Mouse (Mus musculus) kidney, postnatal 36 days (tissue): ENCODE measurements around the gene Tbcd.

Experiments used
- DNase-seq, 2 experiments: peaks; one replicate each; pipeline ENCODE4 v3.0.0; 2021 to 2022; ENCODE audit warnings: mixed read lengths in 2 of 2

The Tbcd gene

DNA sequence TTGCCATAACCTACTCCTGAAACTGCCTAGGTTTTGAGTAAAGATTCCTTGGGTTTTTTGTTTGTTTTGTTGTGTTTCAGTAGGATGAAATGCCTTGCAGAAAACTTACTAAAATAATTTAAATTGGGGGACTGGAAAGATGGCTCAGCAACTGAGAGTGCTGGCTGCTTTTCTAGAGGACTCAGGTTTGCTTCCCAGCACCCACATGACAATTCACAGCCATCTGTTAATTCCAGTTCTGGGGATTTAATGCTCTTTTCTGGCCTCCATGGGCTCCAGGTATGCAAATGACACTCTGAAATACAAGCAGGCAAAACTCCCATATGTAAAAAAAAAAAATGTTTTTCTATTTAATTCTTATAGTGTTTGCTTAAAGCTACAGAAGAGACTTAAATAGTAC, 130.1 kb downstream of the Tbcd start:
- DNase-seq: no peak

DNA sequence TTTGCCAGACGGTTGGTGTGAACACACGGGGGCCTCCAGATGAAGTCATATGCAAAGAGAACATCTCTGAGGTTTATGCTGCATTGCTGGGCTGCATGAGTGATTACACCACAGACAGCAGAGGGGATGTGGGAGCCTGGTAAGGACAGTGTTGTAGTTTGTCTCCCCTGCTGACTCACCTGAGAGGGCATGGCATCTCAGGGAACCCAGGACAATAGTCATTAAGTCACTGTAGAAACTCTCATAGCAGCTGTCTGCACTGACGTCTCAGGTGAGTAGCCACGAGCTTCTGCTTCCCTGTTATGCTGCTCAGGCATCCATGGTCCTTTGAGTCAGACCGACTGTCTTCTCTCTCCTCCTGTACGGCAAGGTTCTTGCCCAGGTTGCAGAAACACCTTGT, 145.5 kb downstream of the Tbcd start:
- no peak for DNase-seq

DNA sequence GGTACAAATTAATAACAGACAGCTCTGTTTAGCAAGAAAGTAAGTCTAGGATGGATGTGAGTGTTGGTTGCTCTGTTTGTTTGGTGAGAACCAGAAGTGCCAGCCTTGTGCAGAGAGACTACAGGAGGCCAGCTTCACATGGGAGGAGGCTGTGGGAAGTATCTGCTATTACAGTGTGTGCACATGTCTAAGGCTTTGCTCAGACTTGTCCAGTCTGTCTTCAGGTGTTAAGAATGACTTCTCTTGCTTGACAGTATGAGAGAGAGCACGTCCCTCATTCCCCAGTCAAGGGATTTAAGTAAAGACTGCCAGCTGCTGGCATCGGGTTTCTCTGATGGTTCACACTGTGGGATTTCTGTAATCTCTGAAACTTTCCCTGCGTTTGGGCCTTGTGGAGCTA, 149.7 kb downstream of the Tbcd start:
- DNase-seq: no peak

DNA sequence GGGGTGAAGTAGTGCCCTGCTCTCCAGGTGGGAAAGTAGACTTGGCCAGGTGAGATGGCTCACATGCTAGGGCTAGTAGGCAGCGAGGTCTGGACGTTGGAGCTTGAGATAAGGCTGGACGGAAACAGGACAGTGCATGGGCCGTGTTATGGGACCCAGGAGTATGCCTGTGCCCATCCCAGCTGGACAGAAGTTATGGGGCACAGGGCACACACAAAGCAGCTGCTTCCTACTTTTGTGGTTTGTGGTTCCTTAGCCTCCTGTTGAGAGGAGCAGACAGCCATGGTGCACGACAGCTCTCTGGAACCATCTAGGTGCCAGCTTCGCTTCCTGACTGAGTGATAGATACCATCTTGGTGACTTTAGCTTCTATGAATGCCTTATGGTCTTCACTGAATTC, 153.9 kb downstream of the Tbcd start:
- DNase-seq: no peak

DNA sequence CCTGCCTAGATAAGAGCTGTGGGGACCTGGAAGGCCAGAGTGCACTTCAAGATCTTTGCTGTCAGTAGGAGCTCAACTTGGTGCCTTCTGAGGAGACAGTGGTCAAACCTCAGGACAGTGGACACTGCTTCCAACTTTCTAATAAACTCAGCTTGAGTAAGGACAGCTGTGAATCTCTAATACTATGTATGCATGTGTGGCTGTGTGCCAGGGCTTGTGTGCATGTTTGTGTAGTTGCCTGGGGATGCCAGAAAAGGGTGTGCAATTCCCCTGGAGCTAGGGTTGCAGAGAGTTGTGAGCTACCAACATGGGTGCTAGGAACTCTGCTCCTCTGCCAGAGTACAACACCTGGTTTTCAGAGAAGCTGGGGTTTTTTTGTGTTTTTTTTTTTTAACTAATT, 159.2 kb downstream of the Tbcd start:
- no peak for DNase-seq

DNA sequence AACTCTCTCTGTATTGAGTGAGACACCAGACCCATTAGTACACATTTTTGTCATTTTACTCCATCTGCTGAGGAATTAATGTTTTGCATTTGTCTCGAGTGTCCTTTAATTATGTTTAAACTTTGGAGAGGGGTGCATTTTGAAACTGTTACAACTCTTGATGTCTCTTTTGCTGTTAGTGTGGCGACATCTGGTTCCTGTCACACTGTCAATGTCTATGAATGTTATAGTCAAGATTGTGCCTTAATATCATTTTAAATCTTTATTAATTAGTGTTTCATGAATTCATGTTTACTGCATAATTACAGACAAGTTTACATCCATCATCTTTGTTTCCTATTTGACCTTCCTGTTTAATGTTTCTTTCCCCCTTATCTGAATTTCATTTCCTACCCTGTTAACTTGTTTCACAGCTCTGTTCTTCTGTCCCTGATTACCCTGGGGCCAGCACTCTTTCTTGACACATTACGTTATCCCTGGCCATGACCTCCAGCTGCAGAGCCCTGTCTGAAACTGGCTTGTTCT, 164.3 kb downstream of the Tbcd start:
- peak in 1 of 2 experiments; percentile 5 for DNase-seq

DNA sequence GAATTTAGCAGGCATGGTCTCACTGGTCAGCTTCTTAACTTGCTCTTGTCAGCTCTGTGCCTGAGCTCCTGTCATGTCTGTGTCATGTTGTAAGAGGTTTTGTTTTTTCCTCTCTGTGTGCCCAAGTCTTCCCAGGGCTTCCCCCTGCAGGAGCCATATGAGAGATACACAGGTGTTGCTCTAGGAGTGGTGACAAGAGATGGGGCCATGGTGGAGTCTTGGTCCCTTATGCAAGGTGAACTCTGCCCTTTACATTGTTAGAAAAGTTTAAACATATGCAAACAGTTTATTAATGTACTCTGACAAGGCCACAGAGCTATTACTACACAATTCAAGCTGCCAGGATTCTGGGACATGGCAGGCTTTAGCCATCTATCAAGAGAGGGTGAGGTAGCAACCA, 164.8 kb downstream of the Tbcd start:
- DNase-seq: no peak

DNA sequence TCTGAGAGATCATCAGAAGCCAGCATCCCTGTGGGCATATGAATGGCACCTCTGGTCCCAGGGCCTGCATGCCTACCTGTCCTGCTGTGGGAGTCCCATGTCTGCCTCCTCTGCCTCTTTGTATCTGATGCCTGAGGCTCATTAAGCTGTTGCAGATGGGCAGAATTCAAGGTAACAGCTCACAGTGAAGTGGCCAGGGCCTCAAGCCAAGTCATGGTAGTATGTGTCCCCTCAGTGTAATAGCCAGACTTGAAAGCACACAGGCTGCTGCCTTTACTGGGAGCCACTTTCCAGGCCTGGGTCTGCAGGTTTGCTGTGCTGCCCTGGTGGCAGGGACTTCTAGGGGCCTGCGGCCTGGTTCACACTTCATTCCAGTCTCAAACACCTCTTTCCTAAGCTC, 165.6 kb downstream of the Tbcd start:
- DNase-seq: no peak

DNA sequence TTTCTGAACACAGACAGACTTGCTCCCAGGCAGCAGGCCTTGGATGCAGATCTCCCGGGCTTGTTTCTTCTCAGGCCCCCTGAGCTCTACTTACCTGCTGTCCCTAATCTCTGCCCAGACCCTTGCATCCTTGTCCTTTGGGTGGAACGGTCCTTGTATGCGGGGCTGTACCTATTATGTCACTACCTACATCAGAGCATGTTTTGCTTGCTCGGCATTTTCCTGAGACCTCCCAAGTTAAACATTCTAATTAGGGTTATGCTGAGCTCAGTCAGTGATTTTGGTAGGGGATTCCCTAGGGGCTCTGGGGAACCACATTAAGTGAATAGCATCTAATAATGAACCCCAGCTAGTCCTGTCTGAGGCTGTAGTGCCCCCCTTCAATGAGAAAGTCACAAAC, 173.3 kb downstream of the Tbcd start:
- DNase-seq: no peak

DNA sequence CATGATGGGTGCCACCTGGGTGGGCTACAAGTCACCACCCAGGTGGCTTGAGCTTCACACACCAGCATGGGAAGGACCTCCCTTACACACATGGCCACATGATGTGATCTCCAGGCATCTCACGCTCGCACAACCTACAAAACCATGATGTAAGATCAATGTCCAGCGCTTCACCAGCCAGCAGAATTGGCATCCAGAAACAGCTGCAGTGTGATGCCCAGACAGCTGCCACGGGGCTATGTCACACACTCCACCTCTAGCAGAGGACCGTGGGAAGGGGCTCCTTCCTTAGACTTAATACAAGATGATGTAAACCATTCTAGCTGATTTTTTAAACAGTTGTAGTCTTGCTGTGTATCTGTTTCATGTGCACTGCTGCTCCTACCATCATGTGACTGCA, 175.8 kb downstream of the Tbcd start:
- DNase-seq: no peak

DNA sequence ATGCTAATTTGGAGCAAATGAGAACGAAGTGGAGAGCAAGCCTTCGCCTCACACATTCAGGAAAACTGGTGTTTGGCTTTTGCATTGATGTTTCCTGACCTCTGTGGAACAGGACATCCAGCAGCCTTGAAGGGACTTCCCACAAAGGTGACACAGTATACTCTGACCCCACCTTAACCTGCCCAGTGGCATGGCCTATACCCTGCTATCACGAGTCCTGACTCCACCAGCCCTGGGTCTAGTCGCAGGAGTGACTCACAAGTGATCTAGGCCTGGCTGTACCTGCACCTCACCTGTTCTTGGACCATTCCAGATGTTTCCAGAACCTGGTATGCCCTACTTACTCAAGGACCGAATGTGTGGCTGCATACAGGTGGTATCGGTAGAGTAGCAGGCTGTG, 177.8 kb downstream of the Tbcd start:
- DNase-seq: no peak

DNA sequence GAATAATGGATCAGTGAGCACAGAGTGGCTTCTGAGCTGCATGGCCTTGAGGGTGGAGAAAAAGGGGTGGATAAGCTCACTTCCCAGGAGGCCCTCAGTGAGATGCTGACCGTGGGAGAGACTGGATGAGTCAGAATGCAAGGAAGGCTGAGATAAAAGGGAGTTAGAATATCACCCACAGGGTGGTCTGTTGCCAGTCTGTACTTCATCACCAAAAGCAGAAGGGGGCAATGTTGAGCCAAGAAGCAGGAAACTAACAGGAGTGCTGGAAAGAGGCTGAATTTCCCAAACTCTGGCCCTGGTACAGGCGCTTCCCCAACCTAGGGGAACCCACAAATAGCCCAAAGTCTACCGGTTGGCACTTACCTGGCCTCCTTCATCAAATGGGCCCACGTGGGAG, 178.7 kb downstream of the Tbcd start:
- peak in 1 of 2 experiments; percentile 13 for DNase-seq

DNA sequence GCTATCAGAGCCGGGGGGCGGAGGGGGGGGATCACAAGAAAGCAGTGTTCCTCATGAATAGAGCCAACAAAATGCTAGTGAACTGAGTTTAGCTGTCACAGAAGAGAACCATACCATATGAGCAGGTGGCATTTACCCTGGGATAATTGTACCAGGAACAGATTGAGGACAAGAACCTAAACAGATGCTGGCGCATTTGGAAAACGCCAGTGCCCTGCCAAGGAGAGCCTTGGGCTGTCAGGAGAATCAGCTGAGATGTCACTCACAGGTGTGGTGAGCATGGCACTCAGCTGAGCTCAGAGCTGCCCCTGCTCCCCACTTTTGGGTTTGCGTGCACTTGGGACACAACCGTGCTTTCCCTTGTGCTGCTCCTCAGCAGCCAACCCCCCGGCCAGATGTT, 179.7 kb downstream of the Tbcd start:
- no peak for DNase-seq

DNA sequence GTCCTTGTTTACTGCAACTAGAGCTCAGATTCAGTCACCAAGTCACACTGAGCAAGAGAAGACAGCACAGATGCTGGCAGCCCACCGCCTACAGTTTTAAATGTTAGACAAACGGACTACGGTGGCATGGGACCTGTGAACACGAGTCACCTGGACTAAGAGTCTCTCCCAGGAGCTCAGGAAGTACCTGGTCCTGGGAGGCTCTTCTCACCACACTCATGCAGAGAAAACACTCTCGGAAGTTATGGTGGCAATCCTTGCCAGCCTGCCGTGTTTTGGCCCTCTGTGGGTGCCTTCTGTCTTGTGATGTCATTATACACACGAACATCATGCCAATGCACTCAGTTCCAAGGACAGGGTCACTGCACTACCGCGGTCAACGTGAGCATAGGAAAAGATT, 184.9 kb downstream of the Tbcd start:
- no peak for DNase-seq

DNA sequence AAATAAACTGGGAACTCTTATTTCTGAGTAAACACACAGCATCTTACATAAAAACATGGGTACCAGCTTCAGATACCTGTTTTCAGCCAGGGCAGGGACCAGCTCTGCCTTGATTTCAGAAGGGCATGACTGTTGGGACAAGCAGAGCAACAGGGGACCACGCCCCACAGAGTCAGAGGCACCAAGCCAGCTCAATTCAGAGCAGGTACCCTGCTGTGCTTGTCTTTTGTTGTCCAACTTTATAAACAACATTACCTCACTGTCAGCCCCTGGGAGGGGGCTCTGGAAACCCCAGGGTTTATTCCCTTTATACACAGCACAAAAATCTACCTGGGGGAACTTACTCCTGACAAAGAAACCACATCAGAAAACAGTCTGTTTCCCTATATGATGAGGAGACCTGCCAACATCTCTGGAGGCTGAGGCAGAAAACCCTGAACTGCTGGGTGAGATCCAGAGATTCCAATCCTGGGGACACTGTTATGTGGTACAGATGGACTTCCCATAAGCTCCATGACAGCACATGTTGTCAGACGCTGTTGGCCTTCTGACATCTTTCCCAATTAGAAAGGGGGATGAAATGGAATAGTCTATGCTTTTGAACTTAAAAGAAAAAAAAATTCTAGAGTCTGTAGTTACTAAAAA, 189.9 kb downstream of the Tbcd start:
- no peak for DNase-seq

DNA sequence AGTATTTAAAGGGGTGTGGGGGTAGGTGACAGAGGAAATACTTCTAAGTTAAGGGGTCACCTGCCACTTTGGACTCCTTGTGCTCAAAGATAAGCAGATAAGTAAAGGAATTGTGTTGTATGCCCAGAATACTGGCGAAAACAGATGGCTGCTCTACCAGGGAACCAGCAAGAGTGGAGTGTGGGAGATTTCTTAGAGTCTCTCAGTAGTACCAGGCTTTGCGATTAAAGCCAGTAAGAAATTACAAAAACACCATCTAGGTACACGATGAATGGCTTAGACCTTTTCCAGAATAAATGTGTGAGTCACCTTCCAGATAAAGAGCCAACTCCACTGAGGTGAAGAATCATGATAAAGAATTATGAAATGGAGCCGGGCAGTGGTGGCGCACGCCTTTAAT, 193.6 kb downstream of the Tbcd start:
- DNase-seq: no peak

DNA sequence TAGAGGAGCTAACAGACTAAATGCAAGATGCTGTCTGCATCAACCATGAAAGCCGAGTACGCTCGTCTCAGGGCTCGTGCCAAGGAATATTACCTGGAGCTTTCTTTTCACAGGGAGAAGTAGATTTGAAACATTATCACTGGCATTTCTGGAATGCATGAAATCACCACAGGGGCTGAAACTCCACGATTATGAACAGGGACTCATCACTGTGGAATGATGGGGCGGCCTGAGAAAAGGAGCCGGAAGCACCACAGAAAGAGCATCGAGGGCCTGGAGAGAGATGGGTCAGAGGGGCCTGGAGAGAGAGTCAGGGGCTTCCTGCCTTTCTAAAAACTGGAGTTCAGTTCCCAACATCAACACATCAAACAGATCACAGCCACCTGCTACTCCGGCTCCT, 195.6 kb downstream of the Tbcd start:
- DNase-seq: no peak

DNA sequence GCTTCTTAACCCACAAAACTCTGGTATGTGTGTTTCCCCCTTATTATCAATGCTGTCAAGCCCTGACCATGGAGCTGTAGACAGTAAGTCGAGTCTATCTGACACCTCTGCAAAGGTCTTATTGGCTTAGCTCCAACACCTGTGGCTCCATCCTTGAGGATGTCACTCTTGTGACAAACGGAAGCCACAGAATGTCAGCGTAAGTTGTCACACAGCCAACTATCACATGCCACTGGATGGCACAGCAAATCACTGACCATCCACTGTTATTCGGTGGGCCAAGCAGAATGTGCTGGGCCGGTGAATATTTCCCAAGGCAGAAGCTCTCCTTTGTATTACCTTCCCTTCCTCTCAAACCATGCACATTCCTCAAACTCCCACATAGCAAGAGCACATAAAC, 196.4 kb downstream of the Tbcd start:
- no peak for DNase-seq

DNA sequence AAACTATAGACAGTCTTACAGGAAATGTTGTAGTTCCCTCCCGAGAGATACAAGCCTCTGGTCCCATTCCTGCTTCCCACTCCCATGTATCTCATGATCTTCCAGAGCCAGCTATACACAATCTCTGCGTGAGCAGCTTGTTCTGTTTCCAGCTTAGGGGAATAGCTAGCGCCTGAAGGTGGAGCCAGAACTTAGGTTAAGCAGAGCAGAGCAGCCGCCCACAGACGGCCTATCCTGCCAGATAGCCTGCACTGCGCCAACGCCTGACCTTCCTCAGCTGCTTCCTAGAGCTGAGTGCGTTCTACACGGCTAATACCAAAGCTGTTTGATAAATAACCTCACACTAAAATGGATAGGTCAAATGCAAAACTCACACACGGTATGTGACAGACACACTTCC, 198.2 kb downstream of the Tbcd start:
- DNase-seq: peak; percentile 18 to 40

DNA sequence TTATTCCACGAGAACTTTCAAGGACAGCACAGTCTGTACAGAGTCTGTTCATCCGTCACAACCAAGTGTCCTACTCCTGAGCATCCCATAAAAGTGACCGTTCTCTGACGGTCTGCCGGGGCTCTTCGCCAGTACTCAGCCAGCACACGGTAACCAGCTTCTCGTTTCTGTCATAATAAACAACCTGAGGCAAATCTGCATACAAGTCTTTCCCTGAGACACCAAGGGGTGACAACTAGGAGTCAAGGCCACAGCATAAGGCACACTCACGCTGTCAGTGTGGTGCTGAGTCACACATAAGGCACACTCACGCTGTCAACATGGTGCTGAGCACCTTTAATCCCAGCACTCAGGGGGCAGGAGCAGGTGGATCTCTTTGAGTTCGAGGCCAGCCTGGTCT, 198.9 kb downstream of the Tbcd start:
- no peak for DNase-seq

DNA sequence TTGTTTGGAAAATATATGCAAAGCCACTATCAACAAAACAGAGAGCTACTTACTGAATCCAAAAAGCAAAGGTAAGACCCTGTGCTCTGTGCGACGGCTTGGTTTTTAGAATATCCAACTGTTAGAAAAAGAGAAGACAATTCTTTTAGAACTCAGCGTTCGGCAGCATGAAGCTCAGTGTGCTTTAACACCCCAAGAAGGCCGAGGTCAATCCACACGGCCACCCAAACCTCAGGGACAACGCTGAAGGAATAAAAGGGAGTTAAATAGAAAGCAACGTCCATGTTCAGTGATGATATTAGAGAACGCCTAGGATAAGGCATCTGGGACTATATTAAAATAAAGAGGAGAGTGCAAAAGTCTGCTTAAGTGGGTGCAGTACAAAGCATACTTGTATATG, 199.8 kb downstream of the Tbcd start:
- no peak for DNase-seq

DNA sequence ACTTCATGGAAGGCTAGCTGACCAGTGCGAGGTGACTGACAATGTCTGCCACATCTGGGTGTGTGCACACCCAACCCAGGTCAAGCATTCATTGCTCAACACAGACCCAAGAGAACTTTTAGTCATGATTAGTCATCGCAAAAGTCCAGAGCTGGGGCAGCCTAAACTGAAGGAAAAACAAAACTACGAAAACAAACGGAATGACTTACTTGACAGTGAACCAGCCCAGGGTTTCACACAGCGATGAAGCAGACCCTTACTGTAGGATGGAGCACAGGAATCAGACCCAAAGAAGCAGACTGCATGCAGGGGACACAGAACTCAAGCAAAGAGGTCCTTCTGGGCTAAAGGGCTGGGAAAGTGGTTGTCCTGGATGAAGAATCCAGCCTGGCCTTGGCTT, 200.2 kb downstream of the Tbcd start:
- DNase-seq: no peak

DNA sequence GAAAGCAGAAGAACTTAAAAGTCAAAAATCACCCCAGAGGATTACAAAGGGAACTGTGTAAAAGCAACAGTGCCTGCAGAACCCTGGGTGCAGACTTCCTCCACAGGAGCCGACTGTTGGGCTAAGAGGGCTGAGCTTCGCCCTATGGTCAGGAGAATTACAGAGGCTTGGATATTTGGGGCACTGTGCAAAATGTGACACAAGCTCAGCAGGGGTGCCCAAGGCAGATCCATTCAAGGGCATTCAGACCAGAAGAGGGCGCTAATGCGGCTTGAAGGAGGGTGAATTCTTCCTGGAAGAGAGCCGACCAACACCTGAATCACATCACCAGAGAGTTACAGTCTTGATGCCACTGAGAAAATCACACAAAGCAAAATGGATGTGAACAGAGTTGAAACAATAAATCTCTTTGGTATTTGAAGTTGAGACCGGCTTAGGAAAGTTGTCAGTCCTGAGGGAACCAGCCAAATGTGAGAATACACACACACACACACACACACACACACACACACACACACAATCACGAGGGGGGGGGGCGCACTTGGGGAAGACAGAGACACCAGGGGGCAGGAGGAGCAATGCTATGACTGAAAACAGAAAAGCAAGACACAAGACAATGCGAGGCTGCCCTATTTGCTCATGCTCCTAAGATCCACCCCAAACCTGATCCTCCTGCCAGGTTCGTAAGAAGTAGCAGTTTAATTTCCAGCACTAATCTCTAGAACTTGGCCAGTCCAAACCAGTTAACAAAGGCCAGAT, 201.0 kb downstream of the Tbcd start:
- DNase-seq: peak; percentile 84 to 93

DNA sequence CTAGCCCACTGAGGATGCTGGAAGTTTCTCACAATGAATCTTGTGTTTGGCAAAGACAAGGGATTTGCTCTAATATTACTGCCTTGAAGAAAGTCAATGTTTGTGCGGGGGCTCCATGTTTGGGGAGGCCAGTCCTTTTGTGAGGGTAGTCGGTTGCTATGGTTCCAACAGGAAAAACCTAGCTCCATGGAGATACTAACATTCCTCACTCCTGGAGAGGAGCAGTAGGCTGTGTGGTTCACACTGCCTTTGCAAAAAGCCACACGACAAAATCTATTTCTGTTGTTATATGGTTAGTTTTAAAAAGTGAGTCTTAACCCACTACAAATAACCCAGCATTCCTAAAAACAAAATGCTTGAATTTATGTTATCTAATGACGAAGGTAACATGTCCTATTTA, 201.9 kb downstream of the Tbcd start:
- no peak for DNase-seq
